Mouse (Mus musculus) frontal cortex, adult (tissue): ENCODE measurements around the gene 4931428L18Rik.
A peak's percentile ranks its signal among the peaks of the same experiment; 100 is the strongest.

Experiments
- ATAC-seq: cut with Nextera tagmentation; 2 replicates; pipeline ENCODE4 v1.9.2; 2017; ENCODE audit warnings: mild to moderate bottlenecking, moderate library complexity, mixed read lengths; ENCODE audit not compliant: low TSS enrichment

The 4931428L18Rik gene

GRCm38 (mm10) chr1:31222564-31222963, at the start of gene 4931428L18Rik, which contains the start of gene Pih1d3:
Gene 4931428L18Rik (minus strand): TSS chr1:31222684.
Gene Pih1d3 (plus strand): TSS chr1:31222838.
- 0 out of 2 replicates have a peak, but pooled peaks have one; percentile 8 for ATAC-seq

GRCm38 (mm10) chr1:31260218-31260923, 37.9 kb upstream of the 4931428L18Rik start:
- ATAC-seq: peak; percentile 95

GRCm38 (mm10) chr1:31233319-31234036, 11.0 kb upstream of the 4931428L18Rik start:
- peak; percentile 70 for ATAC-seq

DNA sequence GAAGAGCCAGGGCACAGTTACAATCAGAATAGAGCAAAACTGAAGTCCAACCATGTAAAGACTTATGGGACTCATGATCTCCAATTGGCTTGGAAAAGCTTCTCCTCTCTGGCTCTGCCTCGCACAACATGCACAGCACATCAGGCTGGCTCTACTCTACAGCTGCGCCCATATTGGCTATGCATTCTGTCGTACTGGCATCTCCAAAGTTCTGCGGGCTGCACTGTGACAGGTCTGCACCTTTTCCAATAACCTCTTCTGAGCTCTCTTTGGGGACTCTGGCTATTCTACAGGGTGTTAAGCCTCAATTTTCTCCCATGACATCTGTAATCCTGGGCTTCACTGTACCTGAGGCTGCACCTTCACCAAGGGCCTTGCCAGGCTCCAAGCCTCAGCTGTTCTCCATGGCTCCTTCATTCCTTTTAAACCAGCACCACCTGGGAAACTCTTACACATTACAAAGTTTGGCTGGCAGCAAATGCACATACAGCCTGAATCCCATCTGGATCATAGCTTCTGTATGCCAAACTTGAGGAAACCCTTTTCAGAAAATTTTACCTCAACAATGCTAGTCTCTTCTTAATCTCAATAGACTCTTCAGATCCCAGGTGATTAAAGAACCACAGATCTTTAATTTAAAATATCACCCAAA, 1.8 kb downstream of the 4931428L18Rik start:
- ATAC-seq: peak; percentile 73

DNA sequence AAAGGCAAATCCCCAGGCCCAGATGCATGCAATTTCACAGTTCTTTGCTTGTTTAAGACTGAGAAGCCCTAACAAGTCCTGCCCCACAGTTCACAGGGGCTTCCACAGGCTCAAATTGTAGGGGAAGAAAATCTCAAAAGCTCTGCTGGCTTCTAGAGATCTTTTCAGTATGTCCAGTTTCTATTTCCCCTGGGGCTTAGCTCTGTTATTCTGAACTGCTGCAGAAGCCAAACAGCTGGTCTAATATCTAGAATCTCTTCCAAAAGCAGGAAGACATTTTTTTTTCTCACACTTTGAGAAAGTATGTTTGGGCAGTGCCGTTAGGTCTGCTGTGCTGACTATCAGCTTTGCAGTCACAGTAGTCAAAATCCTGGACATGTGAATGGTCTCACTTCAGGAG, 7.7 kb downstream of the 4931428L18Rik start:
- ATAC-seq: no peak

- peak; percentile 86 for ATAC-seq
Observed at GRCm38 (mm10) chr1:31210144-31210543, 12.3 kb downstream of the 4931428L18Rik start.

DNA sequence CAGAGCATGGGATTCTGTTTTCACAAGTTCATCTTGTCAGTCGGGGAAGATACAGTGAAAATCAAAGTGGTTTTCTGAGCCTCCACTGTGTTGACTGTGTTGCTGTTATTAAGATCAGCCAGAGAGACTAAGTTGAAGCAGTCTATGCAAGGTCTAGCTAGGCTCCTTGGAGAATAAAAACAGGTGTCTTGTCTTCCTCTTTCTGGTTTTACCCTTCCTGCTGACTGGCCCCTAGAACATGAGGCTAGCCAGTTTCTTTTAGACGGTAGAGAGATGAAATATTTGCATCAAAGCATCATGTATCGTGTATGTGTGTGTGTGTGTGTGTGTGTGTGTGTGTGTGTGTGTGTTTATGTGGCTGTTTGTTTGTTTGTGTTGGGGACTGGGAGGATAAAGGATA, 16.7 kb downstream of the 4931428L18Rik start:
- no peak for ATAC-seq

DNA sequence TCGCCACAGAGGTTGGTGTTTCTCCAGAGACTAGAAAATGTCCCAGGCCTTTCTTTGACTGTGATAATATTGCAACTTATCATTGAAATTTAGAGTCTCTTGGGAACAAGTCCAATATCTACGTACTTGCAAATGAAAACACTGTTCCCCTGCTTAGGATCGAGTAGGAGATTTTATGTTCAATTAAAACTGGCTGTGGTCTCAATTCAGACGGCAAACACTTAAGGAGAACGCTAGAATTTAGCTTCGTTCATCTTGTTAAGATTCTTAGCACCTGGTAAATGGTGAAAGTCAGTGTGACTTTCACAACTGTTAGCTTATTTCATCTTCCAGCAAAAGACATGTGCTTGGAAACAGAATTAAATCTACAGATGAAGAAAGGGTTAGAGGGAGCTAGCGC, 17.1 kb downstream of the 4931428L18Rik start:
- no peak; the same call in 1 of the 2 replicates for ATAC-seq

- peak; percentile 96 for ATAC-seq
Observed at GRCm38 (mm10) chr1:31203771-31204170, 18.7 kb downstream of the 4931428L18Rik start.

DNA sequence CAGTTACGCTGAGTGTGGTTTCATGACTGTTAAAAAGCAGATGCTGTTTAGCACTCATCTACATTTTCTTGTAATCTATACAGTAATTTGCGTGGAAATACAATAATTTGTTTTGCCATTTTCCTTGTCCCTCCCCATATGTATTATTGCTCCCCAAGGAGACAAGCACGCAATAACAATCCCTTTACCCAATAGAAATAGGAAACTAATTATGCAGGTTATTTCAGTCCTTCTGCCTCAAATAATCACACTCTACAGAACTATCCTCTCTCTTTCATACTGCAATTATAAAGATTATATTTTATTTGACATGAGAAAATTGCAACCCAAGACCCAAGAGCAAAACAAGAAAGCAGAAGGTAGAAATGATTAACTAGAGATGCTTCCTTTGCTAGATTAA, 25.5 kb downstream of the 4931428L18Rik start:
- no peak for ATAC-seq

- no peak for ATAC-seq
Observed at GRCm38 (mm10) chr1:31195633-31196032, 26.9 kb downstream of the 4931428L18Rik start.

DNA sequence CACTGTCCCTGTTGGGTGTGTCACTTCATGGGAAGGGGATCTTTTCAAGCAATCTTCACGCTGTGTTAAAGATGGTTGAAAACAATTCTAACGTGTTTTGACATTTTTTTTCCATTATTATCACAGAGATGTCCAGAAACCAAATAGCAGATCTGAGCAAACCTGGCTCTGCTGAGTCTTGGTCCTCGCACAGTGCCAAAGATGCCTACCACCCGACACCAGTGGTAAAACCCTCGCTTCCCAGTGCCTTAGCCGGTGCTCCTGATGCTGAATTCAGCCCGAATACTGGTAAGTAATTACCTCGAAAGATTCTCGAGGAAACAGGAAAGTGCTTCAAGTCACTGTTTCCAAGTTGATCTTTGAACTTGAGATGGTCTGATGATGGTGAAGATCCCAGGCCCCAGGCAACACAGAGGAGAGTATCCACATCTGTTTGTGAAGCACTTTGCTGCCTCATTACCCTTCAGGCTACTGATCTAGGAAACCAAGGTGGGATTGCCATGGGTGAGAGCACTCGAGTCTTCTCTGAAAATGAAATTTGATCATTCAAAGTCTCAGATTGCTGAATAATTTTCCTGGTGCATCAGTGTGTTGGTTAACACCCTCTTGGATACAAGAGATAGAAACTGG, 32.1 kb downstream of the 4931428L18Rik start:
- ATAC-seq: no peak

DNA sequence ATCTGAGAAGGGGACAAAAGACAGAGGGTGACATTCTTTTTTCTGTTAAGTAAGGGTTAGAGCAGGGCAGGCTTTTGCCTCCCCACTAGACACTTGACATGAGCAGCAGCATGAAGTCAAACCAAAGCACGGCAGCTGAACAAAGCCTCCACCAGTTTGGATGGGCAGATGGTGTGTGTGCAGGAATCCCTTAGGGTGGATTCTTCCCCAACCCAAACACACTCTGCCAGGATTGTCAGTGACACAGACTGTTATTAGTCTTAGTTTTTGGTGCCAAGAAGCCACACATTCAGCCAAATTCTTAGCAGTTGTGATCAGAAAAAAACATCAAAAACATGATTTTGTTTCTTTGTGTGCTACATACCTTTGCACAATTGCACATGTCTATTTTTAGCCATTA, 44.2 kb downstream of the 4931428L18Rik start:
- ATAC-seq: peak; percentile 62; the same call in 1 of the 2 replicates

- no peak for ATAC-seq
Observed at GRCm38 (mm10) chr1:31176101-31176500, 46.4 kb downstream of the 4931428L18Rik start, which contains the start of gene Lgsn. Gene Lgsn (plus strand): TSS chr1:31176401.

GRCm38 (mm10) chr1:31175401-31175800, 47.1 kb downstream of the 4931428L18Rik start:
- ATAC-seq: peak; percentile 65; the same call in 1 of the 2 replicates

- no peak for ATAC-seq
Observed at GRCm38 (mm10) chr1:31165326-31166121, 57.0 kb downstream of the 4931428L18Rik start.

- ATAC-seq: no peak
Observed at GRCm38 (mm10) chr1:31164527-31165189, 57.8 kb downstream of the 4931428L18Rik start.

GRCm38 (mm10) chr1:31156884-31157283, 65.6 kb downstream of the 4931428L18Rik start:
- 0 out of 2 replicates have a peak, but pooled peaks have one; percentile 24 for ATAC-seq

DNA sequence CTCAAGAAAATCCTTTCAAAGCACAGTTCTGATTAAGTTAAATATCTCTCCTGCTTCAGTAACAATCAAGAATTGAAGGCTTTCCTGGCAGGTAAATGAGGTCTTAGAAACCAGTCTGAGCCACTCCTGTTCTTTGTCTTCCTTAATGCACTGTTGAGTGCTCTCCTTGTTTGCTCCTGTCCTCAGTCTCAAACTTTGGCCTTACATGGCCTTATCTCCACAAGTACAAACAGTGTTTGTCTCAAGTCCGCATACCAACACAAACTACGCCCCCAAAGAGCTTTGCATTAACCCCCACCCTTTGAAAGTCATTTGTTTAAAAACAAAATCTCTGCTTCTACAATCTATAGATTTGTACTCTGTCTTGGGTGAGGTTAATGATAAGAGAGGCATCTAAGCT, 66.3 kb downstream of the 4931428L18Rik start:
- no peak for ATAC-seq

GRCm38 (mm10) chr1:31153793-31154349, 68.6 kb downstream of the 4931428L18Rik start:
- peak; percentile 93 for ATAC-seq
